Mouse (Mus musculus): ENCODE measurements around the gene Cul5.

- TF ChIP-seq EP300 (IDR thresholded peaks at IDR 0.05; ENCODE audit: low read depth) (no peak), CTCF (IDR thresholded peaks at IDR 0.05; ENCODE audit: low read depth) (no peak)
Observed at GRCm38 (mm10) chr9:53664819-53665218, 5.0 kb downstream of the Cul5 start.

Measured in liver, embryonic 14.5 days (tissue).